Mouse (Mus musculus) hindbrain, embryonic 11.5 days (tissue): ENCODE data around the gene Ptprt. TPM values are rescaled to one million over a fixed set of nuclear protein-coding genes. Genes with fewer than 3 reads are reported as not detected.

Experiments used
- ATAC-seq: fragments of 200-750 bp; cut with Nextera tagmentation; 2 replicates; pipeline ENCODE4 v1.8.0; 2017; ENCODE audit warnings: mild to moderate bottlenecking, moderate TSS enrichment, moderate library complexity; ENCODE audit not compliant: low FRiP score
- DNase-seq: peaks from one replicate; pipeline ENCODE4 v3.0.0-alpha.2; 2015; ENCODE audit warnings: low spot score
- H3K27ac ChIP-seq: fragments of 300-500 bp; sonication (generic); 2 replicates; pipeline ENCODE4 v1.5.1; 2014; ENCODE audit warnings: mild to moderate bottlenecking, low read depth, low read length
- H3K27me3 ChIP-seq: fragments of 300-500 bp; sonication (generic); 2 replicates; pipeline ENCODE4 v1.6.1; 2014; ENCODE audit warnings: mild to moderate bottlenecking, low read length, moderate library complexity, mixed read lengths; ENCODE audit not compliant: control insufficient read depth, insufficient read depth
- H3K36me3 ChIP-seq: fragments of 300-500 bp; sonication (generic); 2 replicates; pipeline ENCODE4 v1.6.1; 2014; ENCODE audit warnings: mild to moderate bottlenecking, low read length, moderate library complexity, mixed read lengths; ENCODE audit not compliant: control insufficient read depth, insufficient read depth
- H3K4me1 ChIP-seq: fragments of 300-500 bp; sonication (generic); replicated peaks from 2 replicates; pipeline ENCODE4 v1.6.1; 2014; ENCODE audit warnings: low read length, mixed read lengths; ENCODE audit not compliant: control insufficient read depth, insufficient read depth
- H3K4me2 ChIP-seq: fragments of 300-500 bp; sonication (generic); replicated peaks from 2 replicates; pipeline ENCODE4 v1.6.1; 2014; ENCODE audit warnings: mild to moderate bottlenecking, low read depth, low read length
- H3K4me3 ChIP-seq: fragments of 300-500 bp; sonication (generic); 2 replicates; pipeline ENCODE4 v1.5.1; 2014; ENCODE audit warnings: low read depth, low read length
- H3K9ac ChIP-seq: fragments of 300-500 bp; sonication (generic); 2 replicates; pipeline ENCODE4 v1.6.1; 2014; ENCODE audit warnings: low read depth, low read length
- H3K9me3 ChIP-seq: fragments of 300-500 bp; sonication (generic); 2 replicates; pipeline ENCODE4 v1.6.1; 2016; ENCODE audit warnings: low read length; ENCODE audit not compliant: control insufficient read depth
- WGBS: fragments of 180-500 bp; shearing (Covaris S2); extraction: QIAGEN DNeasy Blood & Tissue Kit; methylation state at CpG from one replicate; pipeline ENCODE4 v1.1.7; 2014; 5-methylcytosine and 5-hydroxymethylcytosine counted together
- polyA plus RNA-seq: library from polyadenylated mRNA; unstranded; fragments of >200 nt; fragmentation: Nextera tagmentation; extraction: Ambion mirVana; gene quantifications from 2 replicates; pipeline ENCODE4 v1.2.1, GENCODE M21; 2014

The Ptprt gene
- polyA plus RNA-seq, 1 experiment from 2014 or later = 1.3 TPM

DNA sequence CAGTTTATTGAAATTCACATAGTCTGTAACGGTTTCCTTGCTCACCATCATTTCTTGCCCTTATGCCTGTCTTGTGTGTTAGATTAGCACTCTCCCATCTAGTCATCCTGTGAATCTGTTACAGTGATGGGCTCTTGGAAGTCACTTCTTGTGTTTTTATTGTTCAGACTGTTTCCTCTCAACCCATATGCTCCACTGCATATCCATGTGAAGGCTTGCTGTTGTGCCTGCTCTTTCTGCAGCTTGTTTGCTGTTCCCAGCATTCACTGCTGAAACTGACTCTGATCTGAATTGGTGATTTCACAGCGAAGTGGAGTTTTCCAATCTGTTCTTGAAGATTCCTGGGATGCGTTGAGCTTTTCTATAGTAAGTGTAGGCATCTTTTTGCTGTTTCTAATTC, 678.6 kb downstream of the Ptprt start:
- no peak for DNase-seq

GRCm38 (mm10) chr2:161961179-161962163, 699.5 kb downstream of the Ptprt start:
- no peak for DNase-seq
- 75% methylated on average over 7 of the region's 7 CpGs for WGBS
- Histone ChIP-seq H3K4me2 (no peak overlapping the region), H3K36me3 (no peaks in the 10 kb centered on the region), H3K9me3 (no peaks in the 10 kb centered on the region), H3K27me3 (no peaks in the 10 kb centered on the region), H3K27ac (no peak overlapping the region), H3K4me1 (no peaks in the 10 kb centered on the region), H3K4me3 (no peak overlapping the region), H3K9ac (no peak overlapping the region)
- ATAC-seq = no peak

More for the DNA sequence above, 678.6 kb downstream of the Ptprt start:
- Histone ChIP-seq H3K9me3 (no peaks in the 10 kb centered on the region), H3K4me3 (no peak overlapping the region), H3K36me3 (no peaks in the 10 kb centered on the region), H3K27me3 (no peaks in the 10 kb centered on the region), H3K4me2 (no peak overlapping the region), H3K27ac (no peak overlapping the region), H3K4me1 (no peaks in the 10 kb centered on the region), H3K9ac (no peak overlapping the region)
- 84% methylated on average over 3 of the region's 3 CpGs for WGBS
- ATAC-seq = no peak

DNA sequence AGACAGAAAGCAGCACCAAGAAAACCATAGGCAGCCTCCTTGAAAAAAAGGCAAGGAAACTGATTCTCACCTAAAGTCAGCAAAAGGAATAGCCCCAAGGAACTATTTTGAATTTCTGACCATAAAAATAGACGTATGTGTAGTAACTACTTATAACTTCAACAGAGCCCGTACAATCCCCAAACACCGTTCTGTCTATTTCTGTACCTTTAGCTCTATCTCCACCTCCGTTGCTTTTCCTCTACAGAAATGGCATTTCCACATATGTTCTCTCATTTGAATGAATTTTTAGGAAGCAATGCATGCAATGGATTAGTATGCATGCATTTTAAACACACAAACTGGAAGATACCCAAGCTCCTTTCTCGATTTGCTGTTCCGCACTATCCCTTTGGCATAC, 715.5 kb downstream of the Ptprt start:
- 95% methylated on average over 6 of the region's 6 CpGs for WGBS
- H3K9me3 ChIP-seq = no peaks in the 10 kb centered on the region
- H3K27ac ChIP-seq = no peak overlapping the region
- no peak for DNase-seq
- no peak for ATAC-seq
- no peak overlapping the region for H3K9ac ChIP-seq
- no peaks in the 10 kb centered on the region for H3K27me3 ChIP-seq
- no peaks in the 10 kb centered on the region for H3K4me1 ChIP-seq
- H3K4me3 ChIP-seq = no peak overlapping the region
- no peaks in the 10 kb centered on the region for H3K36me3 ChIP-seq
- H3K4me2 ChIP-seq = no peak overlapping the region

- DNase-seq (no peak), ATAC-seq (no peak)
- no peaks in the 10 kb centered on the region for H3K9me3 ChIP-seq
- H3K4me3 ChIP-seq = no peak overlapping the region
- no peak overlapping the region for H3K27ac ChIP-seq
- 84% methylated on average over 4 of the region's 4 CpGs for WGBS
- no peak overlapping the region for H3K9ac ChIP-seq
- H3K27me3 ChIP-seq = no peaks in the 10 kb centered on the region
- H3K36me3 ChIP-seq = no peaks in the 10 kb centered on the region
- H3K4me1 ChIP-seq = no peaks in the 10 kb centered on the region
- no peak overlapping the region for H3K4me2 ChIP-seq
Observed at GRCm38 (mm10) chr2:161944689-161945088, 716.3 kb downstream of the Ptprt start.

DNA sequence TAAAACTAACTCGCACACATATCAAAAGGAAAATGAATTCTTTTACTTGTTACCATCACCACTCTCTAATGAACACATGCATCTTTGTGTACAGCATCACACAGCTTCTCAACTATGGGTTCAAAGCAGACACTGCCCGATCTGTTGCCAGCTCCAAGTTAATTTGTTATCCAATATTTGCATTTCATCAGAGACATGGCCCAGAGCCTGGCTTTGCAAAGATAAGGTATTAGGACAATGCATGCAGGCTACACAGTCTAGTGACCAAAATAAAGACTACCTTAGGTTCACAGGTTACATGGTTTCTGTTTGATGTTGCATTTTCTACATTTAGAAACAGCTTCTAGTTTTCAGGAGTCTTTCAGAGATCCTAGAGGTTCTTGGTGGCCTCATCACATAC, 719.0 kb downstream of the Ptprt start:
- H3K36me3 ChIP-seq = no peaks in the 10 kb centered on the region
- H3K9me3 ChIP-seq = no peaks in the 10 kb centered on the region
- H3K27me3 ChIP-seq = no peaks in the 10 kb centered on the region
- WGBS = 85% methylated on average over 2 of the region's 2 CpGs
- H3K4me1 ChIP-seq = no peaks in the 10 kb centered on the region
- no peak overlapping the region for H3K4me3 ChIP-seq
- no peak overlapping the region for H3K9ac ChIP-seq
- H3K4me2 ChIP-seq = no peak overlapping the region
- no peak overlapping the region for H3K27ac ChIP-seq
- DNase-seq (no peak), ATAC-seq (no peak)

GRCm38 (mm10) chr2:161907214-161907613, 753.7 kb downstream of the Ptprt start:
- Histone ChIP-seq H3K27me3 (no peaks in the 10 kb centered on the region), H3K4me3 (no peak overlapping the region), H3K4me2 (no peak overlapping the region), H3K36me3 (no peaks in the 10 kb centered on the region), H3K27ac (no peak overlapping the region), H3K9ac (no peak overlapping the region), H3K9me3 (no peaks in the 10 kb centered on the region), H3K4me1 (no peaks in the 10 kb centered on the region)
- ATAC-seq = no peak
- DNase-seq = no peak
- 92% methylated on average over 7 of the region's 7 CpGs for WGBS

GRCm38 (mm10) chr2:161902196-161902595, 758.8 kb downstream of the Ptprt start:
- WGBS = 92% methylated on average over 3 of the region's 3 CpGs
- no peak for DNase-seq

GRCm38 (mm10) chr2:161884446-161884845, 776.5 kb downstream of the Ptprt start:
- WGBS = 88% methylated on average over 4 of the region's 4 CpGs
- H3K27me3 ChIP-seq = no peaks in the 10 kb centered on the region
- H3K27ac ChIP-seq = no peak overlapping the region
- H3K36me3 ChIP-seq = no peaks in the 10 kb centered on the region
- H3K9ac ChIP-seq = no peak overlapping the region
- no peak overlapping the region for H3K4me2 ChIP-seq
- no peak overlapping the region for H3K4me3 ChIP-seq
- DNase-seq (no peak), ATAC-seq (no peak)
- H3K4me1 ChIP-seq = no peaks in the 10 kb centered on the region
- H3K9me3 ChIP-seq = no peaks in the 10 kb centered on the region

More at GRCm38 (mm10) chr2:161902196-161902595, 758.8 kb downstream of the Ptprt start:
- Histone ChIP-seq H3K4me2 (no peak overlapping the region), H3K4me3 (no peak overlapping the region), H3K27ac (no peak overlapping the region), H3K36me3 (no peaks in the 10 kb centered on the region), H3K4me1 (no peaks in the 10 kb centered on the region), H3K9ac (no peak overlapping the region), H3K27me3 (no peaks in the 10 kb centered on the region), H3K9me3 (no peaks in the 10 kb centered on the region)
- ATAC-seq = no peak

GRCm38 (mm10) chr2:161882580-161882979, 778.4 kb downstream of the Ptprt start:
- H3K9me3 ChIP-seq = no peaks in the 10 kb centered on the region
- H3K9ac ChIP-seq = no peak overlapping the region
- H3K4me1 ChIP-seq = no peaks in the 10 kb centered on the region
- H3K27ac ChIP-seq = no peak overlapping the region
- no peak overlapping the region for H3K4me3 ChIP-seq
- no peaks in the 10 kb centered on the region for H3K27me3 ChIP-seq
- 77% methylated on average over 4 of the region's 4 CpGs for WGBS
- no peak for ATAC-seq
- H3K4me2 ChIP-seq = no peak overlapping the region
- H3K36me3 ChIP-seq = no peaks in the 10 kb centered on the region
- no peak for DNase-seq
